Mouse (Mus musculus) embryonic facial prominence, embryonic 13.5 days (tissue): ENCODE measurements around the gene Ddrgk1. TPM values are rescaled to one million over a fixed set of nuclear protein-coding genes. Genes with fewer than 3 reads are reported as not detected.
"Not testable (repeated sequence)": the region's sequence is repeated elsewhere in the genome, so short reads cannot be mapped to it uniquely, and the experiment has no call there.

Source experiments
- ATAC-seq: fragments of 200-750 bp; cut with Nextera tagmentation; 2 replicates; pipeline ENCODE4 v1.8.0; 2017; ENCODE audit warnings: low read depth; ENCODE audit not compliant: insufficient number of reproducible peaks, insufficient read depth, low FRiP score, low TSS enrichment
- H3K27ac ChIP-seq: fragments of 300-500 bp; sonication (generic); 2 replicates; pipeline ENCODE4 v1.5.1; 2015; ENCODE audit warnings: moderate library complexity, mild to moderate bottlenecking, inconsistent platforms
- H3K27me3 ChIP-seq: fragments of 300-500 bp; sonication (generic); 2 replicates; pipeline ENCODE4 v1.6.1; 2015; ENCODE audit warnings: mild to moderate bottlenecking, inconsistent platforms
- H3K36me3 ChIP-seq: fragments of 300-500 bp; sonication (generic); 2 replicates; pipeline ENCODE4 v1.6.1; 2015; ENCODE audit warnings: mild to moderate bottlenecking, inconsistent platforms
- H3K4me1 ChIP-seq: fragments of 300-500 bp; sonication (generic); 2 replicates; pipeline ENCODE4 v1.6.1; 2015; ENCODE audit warnings: inconsistent platforms
- H3K4me2 ChIP-seq: fragments of 300-500 bp; sonication (generic); 2 replicates; pipeline ENCODE4 v1.6.1; 2015; ENCODE audit warnings: moderate library complexity, mild to moderate bottlenecking, inconsistent platforms
- H3K4me3 ChIP-seq: fragments of 300-500 bp; sonication (generic); 2 replicates; pipeline ENCODE4 v1.5.1; 2015; ENCODE audit warnings: mild to moderate bottlenecking, inconsistent platforms
- H3K9ac ChIP-seq: fragments of 300-500 bp; sonication (generic); 2 replicates; pipeline ENCODE4 v1.6.1; 2015; ENCODE audit warnings: mild to moderate bottlenecking, inconsistent platforms
- H3K9me3 ChIP-seq: fragments of 300-500 bp; sonication (generic); 2 replicates; pipeline ENCODE4 v1.6.1; 2016; ENCODE audit warnings: inconsistent platforms
- WGBS: fragments of 180-500 bp; shearing (Covaris S2); methylation state at CpG from one replicate; pipeline ENCODE4 v1.1.7; 2015; ENCODE audit warnings: mixed read lengths; 5-methylcytosine and 5-hydroxymethylcytosine counted together
- polyA plus RNA-seq: library from polyadenylated mRNA; unstranded; fragments of >200 nt; fragmentation: Nextera tagmentation; extraction: Ambion mirVana; gene quantifications from 2 replicates; pipeline ENCODE4 v1.2.1, GENCODE M21; 2015

Gene Ddrgk1
- polyA plus RNA-seq, 1 experiment from 2014 or later = 61.7 TPM

GRCm38 (mm10) chr2:130649028-130649427, 15.4 kb downstream of the Ddrgk1 start:
- H3K4me3 ChIP-seq, H3K4me1 ChIP-seq, H3K9me3 ChIP-seq, H3K4me2 ChIP-seq, ATAC-seq, H3K27ac ChIP-seq, H3K27me3 ChIP-seq, H3K9ac ChIP-seq: not testable (repeated sequence)
- WGBS = 81% methylated on average over 6 of the region's 6 CpGs
- H3K36me3 ChIP-seq = peaks cover 31% of the 10 kb centered on the region

- H3K27ac ChIP-seq = no peak overlapping the region
- no peak overlapping the region for H3K9ac ChIP-seq
- no peak for ATAC-seq
- WGBS = 81% methylated on average over 4 of the region's 4 CpGs
- H3K9me3 ChIP-seq = no peaks in the 10 kb centered on the region
- H3K4me3 ChIP-seq = no peak overlapping the region
- peaks cover 11% of the 10 kb centered on the region for H3K4me1 ChIP-seq
- peaks cover 15% of the 10 kb centered on the region; the same call in 1 of the 2 replicates for H3K36me3 ChIP-seq
- H3K27me3 ChIP-seq = no peaks in the 10 kb centered on the region
- no peak overlapping the region for H3K4me2 ChIP-seq
These were observed 19.3 kb downstream of the Ddrgk1 start for GRCm38 (mm10) chr2:130645198-130645597.

- Histone ChIP-seq H3K27me3 (peaks cover 12% of the 10 kb centered on the region), H3K9ac (peak within 1 kb of the TSS; percentile 75), H3K9me3 (no peaks in the 10 kb centered on the region), H3K36me3 (peaks cover 4% of the 10 kb centered on the region; the same call in 1 of the 2 replicates), H3K27ac (0 out of 2 replicates have a peak within 1 kb of the TSS, but pooled peaks have one; percentile 60), H3K4me2 (peak within 1 kb of the TSS; percentile 93), H3K4me1 (peaks cover 15% of the 10 kb centered on the region), H3K4me3 (peak within 1 kb of the TSS; percentile 65)
- peak; percentile 91 for ATAC-seq
- 3% methylated on average over 40 of the region's 40 CpGs for WGBS
These were observed 21.6 kb downstream of the Ddrgk1 start, which contains the start of gene Lzts3 for GRCm38 (mm10) chr2:130642684-130643369. Lzts3 (minus strand) TSS chr2:130642803.

- Histone ChIP-seq H3K9me3 (no peaks in the 10 kb centered on the region), H3K4me2 (peak overlapping the region; percentile 93), H3K4me1 (peaks cover 16% of the 10 kb centered on the region), H3K36me3 (peaks cover 4% of the 10 kb centered on the region; the same call in 1 of the 2 replicates), H3K9ac (peak overlapping the region; percentile 75), H3K27ac (0 out of 2 replicates have a peak overlapping the region, but pooled peaks have one; percentile 60), H3K4me3 (peak overlapping the region; percentile 65), H3K27me3 (peaks cover 18% of the 10 kb centered on the region)
- peak; percentile 41; the same call in 1 of the 2 replicates for ATAC-seq
- 0% methylated on average over 26 of the region's 27 CpGs for WGBS
These were observed 22.2 kb downstream of the Ddrgk1 start for GRCm38 (mm10) chr2:130642197-130642660.

GRCm38 (mm10) chr2:130641351-130642025, 23.0 kb downstream of the Ddrgk1 start:
- Histone ChIP-seq H3K36me3 (no peaks in the 10 kb centered on the region), H3K4me2 (peak overlapping the region; percentile 93), H3K4me3 (peak overlapping the region; percentile 65), H3K27ac (no peak overlapping the region), H3K9ac (peak overlapping the region; percentile 75; the same call in 1 of the 2 replicates), H3K4me1 (peaks cover 16% of the 10 kb centered on the region), H3K27me3 (peaks cover 26% of the 10 kb centered on the region), H3K9me3 (no peaks in the 10 kb centered on the region)
- WGBS = 69% methylated on average over 6 of the region's 6 CpGs
- ATAC-seq = no peak

- no peak for ATAC-seq
- H3K4me1 ChIP-seq = peaks cover 37% of the 10 kb centered on the region
These were observed 25.2 kb downstream of the Ddrgk1 start for GRCm38 (mm10) chr2:130639276-130639675.

GRCm38 (mm10) chr2:130638101-130638611, 26.3 kb downstream of the Ddrgk1 start:
- WGBS = 28% methylated on average over 16 of the region's 16 CpGs
- Histone ChIP-seq H3K9me3 (no peaks in the 10 kb centered on the region), H3K4me3 (no peak overlapping the region), H3K4me2 (no peak overlapping the region), H3K9ac (peak overlapping the region; percentile 44), H3K36me3 (no peaks in the 10 kb centered on the region), H3K27ac (no peak overlapping the region), H3K4me1 (peaks cover 38% of the 10 kb centered on the region), H3K27me3 (peaks cover 59% of the 10 kb centered on the region)
- no peak for ATAC-seq

More at GRCm38 (mm10) chr2:130639276-130639675, 25.2 kb downstream of the Ddrgk1 start:
- Histone ChIP-seq H3K4me2 (no peak overlapping the region), H3K4me3 (no peak overlapping the region), H3K27me3 (peaks cover 48% of the 10 kb centered on the region), H3K27ac (no peak overlapping the region), H3K36me3 (no peaks in the 10 kb centered on the region), H3K9ac (no peak overlapping the region), H3K9me3 (no peaks in the 10 kb centered on the region)
- WGBS = 84% methylated on average over 6 of the region's 6 CpGs

- Histone ChIP-seq H3K9ac (0 out of 2 replicates have a peak overlapping the region, but pooled peaks have one; percentile 73), H3K4me1 (peaks cover 28% of the 10 kb centered on the region), H3K27ac (no peak overlapping the region), H3K4me3 (peak overlapping the region; percentile 50), H3K4me2 (peak overlapping the region; percentile 90), H3K36me3 (no peaks in the 10 kb centered on the region), H3K27me3 (peaks cover 63% of the 10 kb centered on the region), H3K9me3 (no peaks in the 10 kb centered on the region)
- 15% methylated on average over 21 of the region's 21 CpGs for WGBS
- no peak for ATAC-seq
These were observed 28.6 kb downstream of the Ddrgk1 start for GRCm38 (mm10) chr2:130635847-130636246.

GRCm38 (mm10) chr2:130634739-130635411, 29.6 kb downstream of the Ddrgk1 start:
- peak overlapping the region; percentile 50 for H3K4me3 ChIP-seq
- WGBS = 1% methylated on average over 38 of the region's 38 CpGs
- H3K9ac ChIP-seq = peak overlapping the region; percentile 73
- H3K4me2 ChIP-seq = peak overlapping the region; percentile 90
- peaks cover 63% of the 10 kb centered on the region for H3K27me3 ChIP-seq
- no peaks in the 10 kb centered on the region for H3K9me3 ChIP-seq
- H3K27ac ChIP-seq = no peak overlapping the region
- peaks cover 28% of the 10 kb centered on the region for H3K4me1 ChIP-seq
- no peaks in the 10 kb centered on the region for H3K36me3 ChIP-seq
- peak; percentile 49; the same call in 1 of the 2 replicates for ATAC-seq

- peak overlapping the region; percentile 90 for H3K4me2 ChIP-seq
- WGBS = 16% methylated on average over 14 of the region's 14 CpGs
- peak overlapping the region; percentile 73 for H3K9ac ChIP-seq
- no peaks in the 10 kb centered on the region for H3K9me3 ChIP-seq
- peaks cover 63% of the 10 kb centered on the region for H3K27me3 ChIP-seq
- no peaks in the 10 kb centered on the region for H3K36me3 ChIP-seq
- no peak overlapping the region for H3K27ac ChIP-seq
- no peak; the same call in 1 of the 2 replicates for ATAC-seq
- peak overlapping the region; percentile 50 for H3K4me3 ChIP-seq
- H3K4me1 ChIP-seq = peaks cover 28% of the 10 kb centered on the region
These were observed 30.3 kb downstream of the Ddrgk1 start for GRCm38 (mm10) chr2:130634006-130634738.
